Mouse (Mus musculus) hindlimb bud, embryonic 11.5 days (tissue): ENCODE measurements around the gene Col6a4.

Experiments
- DNase-seq: peaks from one replicate; pipeline ENCODE4 v3.0.0-alpha.2; 2012; ENCODE audit warnings: low read depth, low spot score; ENCODE audit errors: extremely low spot score

Col6a4 gene

GRCm38 (mm10) chr9:106076234-106076633 lies 20.3 kb downstream of the Col6a4 start:
- no peak for DNase-seq

GRCm38 (mm10) chr9:106073956-106074355 lies 22.6 kb downstream of the Col6a4 start:
- DNase-seq = no peak

GRCm38 (mm10) chr9:106071651-106072050 lies 24.9 kb downstream of the Col6a4 start:
- DNase-seq = no peak

GRCm38 (mm10) chr9:106053446-106053845 lies 43.1 kb downstream of the Col6a4 start:
- no peak for DNase-seq

GRCm38 (mm10) chr9:106043921-106044503 lies 52.6 kb downstream of the Col6a4 start:
- DNase-seq = no peak

- no peak for DNase-seq
Observed at GRCm38 (mm10) chr9:106039915-106040659, 56.5 kb downstream of the Col6a4 start.

GRCm38 (mm10) chr9:106039276-106039675 lies 57.3 kb downstream of the Col6a4 start:
- no peak for DNase-seq

- peak; percentile 54 for DNase-seq
Observed at GRCm38 (mm10) chr9:106038865-106039264, 57.7 kb downstream of the Col6a4 start.

GRCm38 (mm10) chr9:106015666-106016065 lies 80.9 kb downstream of the Col6a4 start:
- DNase-seq = no peak

GRCm38 (mm10) chr9:106013139-106013538 lies 83.4 kb downstream of the Col6a4 start:
- no peak for DNase-seq

GRCm38 (mm10) chr9:105997955-105998354 lies 98.6 kb downstream of the Col6a4 start:
- no peak for DNase-seq

GRCm38 (mm10) chr9:105992425-105992824 lies 104.2 kb downstream of the Col6a4 start:
- DNase-seq = no peak

GRCm38 (mm10) chr9:105990099-105990498 lies 106.5 kb downstream of the Col6a4 start:
- no peak for DNase-seq

- DNase-seq = no peak
Observed at GRCm38 (mm10) chr9:105989468-105989867, 107.1 kb downstream of the Col6a4 start.

GRCm38 (mm10) chr9:105988096-105988495 lies 108.5 kb downstream of the Col6a4 start:
- no peak for DNase-seq

- no peak for DNase-seq
Observed at GRCm38 (mm10) chr9:105984931-105985519, 111.6 kb downstream of the Col6a4 start.

- no peak for DNase-seq
Observed at GRCm38 (mm10) chr9:105978479-105978878, 118.1 kb downstream of the Col6a4 start.

- DNase-seq = no peak
Observed at GRCm38 (mm10) chr9:105976871-105977270, 119.7 kb downstream of the Col6a4 start.

- no peak for DNase-seq
Observed at GRCm38 (mm10) chr9:105976314-105976713, 120.3 kb downstream of the Col6a4 start.

- DNase-seq = no peak
Observed at GRCm38 (mm10) chr9:105973736-105974135, 122.8 kb downstream of the Col6a4 start.

- DNase-seq = no peak
Observed at GRCm38 (mm10) chr9:105972031-105972430, 124.6 kb downstream of the Col6a4 start.

GRCm38 (mm10) chr9:105971351-105971894 lies 125.2 kb downstream of the Col6a4 start:
- no peak for DNase-seq
